1 mouse cellular context compared by ENCODE assay signal in the genomic region with DNA sequence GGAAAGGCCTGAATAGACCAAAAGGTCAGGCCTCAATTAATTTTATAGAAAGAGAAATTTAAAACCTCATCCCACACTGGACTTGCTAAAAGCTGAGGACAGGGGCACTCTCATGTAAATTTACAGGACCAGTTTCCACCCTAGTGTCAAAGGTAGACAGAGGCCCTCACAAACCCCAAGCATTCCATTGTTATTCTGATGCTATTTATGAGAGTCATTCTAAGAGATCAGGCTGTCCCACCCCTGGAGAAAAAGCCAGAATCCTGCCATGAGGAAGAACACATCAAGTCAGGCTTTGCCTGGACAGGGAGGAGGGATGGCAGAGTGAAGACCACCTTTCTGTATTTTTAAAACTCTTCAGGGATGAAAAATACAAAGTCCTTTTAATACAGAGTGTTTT.
TF ChIP-seq lines count a peak whose summit lies in the region.

No protein-coding gene starts in this region.

TF ChIP-seq in CH12.LX, 34 proteins besides CTCF, POLR2A, EP300 and RAD21:
- TF ChIP-seq E2F4 (IDR thresholded peaks at IDR 0.05; ENCODE audit: insufficient replicate concordance, low read depth, low read length) (no peak), UBTF (IDR thresholded peaks at IDR 0.05; ENCODE audit: low read depth, low read length) (no peak), IRF4 (IDR thresholded peaks at IDR 0.05; ENCODE audit: low read depth, low read length) (no peak), TCF12 (IDR thresholded peaks at IDR 0.05; ENCODE audit: low read depth, low read length) (no peak), USF2 (conservative IDR thresholded peaks at IDR 0.05; ENCODE audit: low read depth, low read length) (no peak), ZC3H11A (IDR thresholded peaks at IDR 0.05; ENCODE audit: low read depth, low read length) (no peak), JUND (conservative IDR thresholded peaks at IDR 0.05; ENCODE audit: low read depth, low read length) (no peak), JUN (IDR thresholded peaks at IDR 0.05; ENCODE audit: insufficient read depth, low read depth, low read length) (no peak)
